Mouse (Mus musculus): ENCODE measurements at regions not wholly inside any gene's neighbourhood (a gene's known extent, or its start where the extent isn't known, plus 50 kb on each side); places are given as distances from the start of the nearest gene placed in this dataset.
A peak's percentile ranks its signal among the peaks of the same experiment; 100 is the strongest.
"Not testable (repeated sequence)": the region's sequence is repeated elsewhere in the genome, so short reads cannot be mapped to it uniquely, and the experiment has no call there.

DNA sequence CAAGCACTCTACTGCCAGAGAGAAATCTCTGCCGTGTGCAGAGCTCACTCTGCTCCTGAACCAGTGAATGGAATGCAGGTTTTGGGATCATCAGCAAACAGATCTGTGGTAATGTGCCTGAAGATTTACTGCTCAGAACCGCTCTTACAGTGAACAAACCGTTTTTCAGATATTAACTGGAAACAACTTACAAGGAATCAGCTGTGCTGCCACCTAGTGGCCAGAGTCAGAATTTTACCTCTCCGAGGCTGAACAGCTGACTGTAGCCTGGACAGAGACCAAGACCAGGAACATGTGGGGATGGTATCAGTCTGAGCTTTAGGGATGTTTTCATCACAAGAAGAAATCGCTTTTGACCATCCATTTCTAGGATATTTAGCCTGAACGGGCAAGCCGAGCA is 65.3 kb downstream of the Gm15023 start:
- not testable (repeated sequence) for H3K27ac ChIP-seq (ENCODE audit: insufficient read depth, low read length); H3K4me1 ChIP-seq (ENCODE audit: control insufficient read depth, insufficient read depth, low read length); H3K4me3 ChIP-seq (ENCODE audit: insufficient read depth, low read length)

DNA sequence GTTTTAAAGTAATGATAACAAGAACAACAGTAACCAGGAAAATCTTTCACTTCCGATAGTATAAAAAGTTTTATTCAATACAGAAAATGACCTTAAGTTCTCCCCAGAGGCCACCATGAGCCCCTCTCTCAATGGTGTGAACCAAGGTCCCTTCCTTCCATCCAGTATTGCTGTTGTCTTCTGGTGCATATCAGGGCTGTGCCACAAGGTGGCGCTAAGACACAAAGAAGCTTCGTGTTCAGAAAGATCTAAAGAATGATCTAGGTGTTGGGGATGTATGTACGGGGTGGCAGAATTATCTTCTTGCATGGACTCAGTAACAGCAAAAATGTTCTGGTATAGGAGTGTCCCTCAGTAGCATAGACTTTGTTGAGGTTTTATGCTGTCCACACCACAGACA is 66.6 kb downstream of the Gm15023 start:
- TF ChIP-seq CTCF (IDR thresholded peaks at IDR 0.05; ENCODE audit: extremely low read depth, insufficient read depth, low read length), result peak; percentile 49
- not testable (repeated sequence) for H3K27ac ChIP-seq (ENCODE audit: insufficient read depth, low read length); H3K4me1 ChIP-seq (ENCODE audit: control insufficient read depth, insufficient read depth, low read length); H3K4me3 ChIP-seq (ENCODE audit: insufficient read depth, low read length)

DNA sequence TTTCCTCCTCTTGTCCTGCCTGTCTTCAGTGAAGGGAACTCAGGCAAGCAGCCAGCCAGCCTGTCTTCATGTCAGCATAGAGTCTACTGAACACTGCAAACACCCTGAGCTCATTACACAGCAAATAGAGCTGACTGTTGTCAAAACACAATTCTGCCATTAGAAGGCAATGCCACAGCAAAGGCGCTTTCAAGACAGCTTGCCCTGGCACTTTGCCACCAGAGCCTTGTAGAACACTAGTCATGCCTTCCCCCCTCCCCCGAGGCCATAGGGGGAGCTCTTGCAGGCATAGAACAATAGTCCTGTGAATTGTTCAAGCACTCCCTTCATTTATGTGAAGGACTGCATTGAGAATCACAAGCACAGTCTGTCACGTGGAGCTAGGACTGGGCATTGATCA is 75.8 kb downstream of the Gm15023 start:
- H3K27ac ChIP-seq (ENCODE audit: insufficient read depth, low read length), result no peak overlapping the region
- no peaks in the 10 kb centered on the region for H3K4me1 ChIP-seq (ENCODE audit: control insufficient read depth, insufficient read depth, low read length)
- no peak for TF ChIP-seq POLR2A (IDR thresholded peaks at IDR 0.05; ENCODE audit: extremely low read depth, insufficient read depth, low read length)
- TF ChIP-seq CTCF (IDR thresholded peaks at IDR 0.05; ENCODE audit: extremely low read depth, insufficient read depth, low read length), result no peak
- H3K4me3 ChIP-seq (ENCODE audit: insufficient read depth, low read length), result no peak overlapping the region

DNA sequence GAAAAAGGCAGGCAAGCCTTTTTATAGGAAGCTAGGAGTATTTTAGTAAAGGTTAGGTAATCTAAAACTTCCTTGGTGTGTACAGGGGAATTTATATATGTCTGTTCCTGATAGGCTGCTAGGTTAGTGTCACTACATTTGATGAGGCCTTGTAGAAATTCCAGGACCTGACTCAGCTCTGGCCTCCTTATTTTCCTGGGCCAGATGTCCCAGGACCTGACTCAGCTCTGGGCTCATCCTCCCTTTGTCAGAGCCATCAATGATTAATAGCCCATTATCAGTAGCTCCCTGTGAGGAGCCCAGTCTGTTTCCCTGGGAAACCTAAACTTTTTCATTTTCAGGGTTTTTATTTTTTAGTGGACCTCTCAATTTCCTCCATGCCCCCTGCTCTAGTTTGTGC is 79.3 kb downstream of the Gm15023 start:
- H3K4me1 ChIP-seq (ENCODE audit: control insufficient read depth, insufficient read depth, low read length), result no peaks in the 10 kb centered on the region
- no peak overlapping the region for H3K4me3 ChIP-seq (ENCODE audit: insufficient read depth, low read length)
- TF ChIP-seq POLR2A (IDR thresholded peaks at IDR 0.05; ENCODE audit: extremely low read depth, insufficient read depth, low read length), result no peak
- no peak for TF ChIP-seq CTCF (IDR thresholded peaks at IDR 0.05; ENCODE audit: extremely low read depth, insufficient read depth, low read length)
- H3K27ac ChIP-seq (ENCODE audit: insufficient read depth, low read length), result no peak overlapping the region

DNA sequence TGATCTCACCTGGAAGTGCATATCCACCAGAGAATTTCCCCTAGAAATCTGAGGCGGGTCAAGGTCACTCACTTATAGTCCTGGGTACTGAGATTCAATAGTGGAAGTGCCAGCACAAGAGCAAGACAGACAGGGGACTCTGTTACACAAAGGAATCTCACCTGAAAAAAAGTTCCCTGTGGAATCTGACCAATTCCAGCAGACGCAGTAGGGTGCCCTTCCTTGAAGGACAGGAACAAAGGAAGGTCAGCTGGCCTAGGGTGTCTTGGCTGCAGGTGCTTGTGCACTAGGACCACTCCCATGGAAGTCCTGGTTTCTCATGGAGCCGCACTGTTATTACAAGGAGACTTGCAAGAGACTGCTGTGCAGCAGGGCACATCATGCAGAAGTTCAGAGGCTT is 81.2 kb downstream of the Gm15023 start:
- Histone ChIP-seq H3K27ac (ENCODE audit: insufficient read depth, low read length) (no peak overlapping the region), H3K4me1 (ENCODE audit: control insufficient read depth, insufficient read depth, low read length) (no peaks in the 10 kb centered on the region), H3K4me3 (ENCODE audit: insufficient read depth, low read length) (no peak overlapping the region)
- TF ChIP-seq CTCF (IDR thresholded peaks at IDR 0.05; ENCODE audit: extremely low read depth, insufficient read depth, low read length) (no peak), POLR2A (IDR thresholded peaks at IDR 0.05; ENCODE audit: extremely low read depth, insufficient read depth, low read length) (no peak)

DNA sequence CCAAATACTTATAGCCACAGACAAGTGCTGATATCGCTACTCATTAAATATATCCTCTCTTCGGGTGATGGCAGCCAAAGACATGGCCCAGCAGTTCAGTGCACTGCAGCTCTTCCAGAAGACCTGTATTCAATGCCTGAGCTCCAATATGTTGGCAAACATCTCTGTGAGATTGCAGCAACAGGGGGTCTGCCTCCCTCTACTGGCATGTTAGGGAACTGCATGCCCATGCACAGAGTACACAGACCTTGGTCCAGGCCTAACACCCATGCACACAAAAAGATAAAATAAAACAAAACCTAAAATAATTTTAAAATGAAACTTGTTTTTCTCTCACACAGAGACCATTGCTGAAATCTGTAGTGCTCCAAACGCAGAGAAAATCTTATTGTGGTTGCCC is 82.1 kb upstream of the Zmat1 start:
- peak; percentile 67 for TF ChIP-seq CTCF (IDR thresholded peaks at IDR 0.05; ENCODE audit: extremely low read depth, insufficient read depth, low read length)
- H3K4me3 ChIP-seq (ENCODE audit: insufficient read depth, low read length); H3K27ac ChIP-seq (ENCODE audit: insufficient read depth, low read length); H3K4me1 ChIP-seq (ENCODE audit: control insufficient read depth, insufficient read depth, low read length): not testable (repeated sequence)

DNA sequence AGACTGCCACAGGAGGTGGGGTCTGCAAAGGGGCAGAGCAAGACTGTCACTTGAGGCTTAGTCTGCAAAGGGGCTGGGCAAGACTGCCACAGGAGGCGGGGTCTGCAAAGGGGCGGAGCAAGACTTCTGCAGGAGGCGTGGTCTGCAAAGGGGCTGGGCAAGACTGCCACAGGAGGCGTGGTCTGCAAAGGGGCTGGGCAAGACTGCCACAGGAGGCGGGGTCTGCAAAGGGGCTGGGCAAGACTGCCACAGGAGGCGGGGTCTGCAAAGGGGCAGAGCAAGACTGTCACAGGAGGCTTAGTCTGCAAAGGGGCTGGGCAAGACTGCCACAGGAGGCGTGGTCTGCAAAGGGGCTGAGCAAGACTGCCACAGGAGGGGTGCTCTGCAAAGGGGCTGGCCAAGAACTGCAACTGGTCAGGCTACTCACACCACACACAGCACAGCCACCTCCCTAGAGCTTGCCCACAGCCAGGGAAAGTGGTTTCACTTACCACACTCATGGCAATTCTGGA is 78.1 kb upstream of the Zmat1 start:
- H3K27ac ChIP-seq (ENCODE audit: insufficient read depth, low read length); H3K4me1 ChIP-seq (ENCODE audit: control insufficient read depth, insufficient read depth, low read length); H3K4me3 ChIP-seq (ENCODE audit: insufficient read depth, low read length): not testable (repeated sequence)

DNA sequence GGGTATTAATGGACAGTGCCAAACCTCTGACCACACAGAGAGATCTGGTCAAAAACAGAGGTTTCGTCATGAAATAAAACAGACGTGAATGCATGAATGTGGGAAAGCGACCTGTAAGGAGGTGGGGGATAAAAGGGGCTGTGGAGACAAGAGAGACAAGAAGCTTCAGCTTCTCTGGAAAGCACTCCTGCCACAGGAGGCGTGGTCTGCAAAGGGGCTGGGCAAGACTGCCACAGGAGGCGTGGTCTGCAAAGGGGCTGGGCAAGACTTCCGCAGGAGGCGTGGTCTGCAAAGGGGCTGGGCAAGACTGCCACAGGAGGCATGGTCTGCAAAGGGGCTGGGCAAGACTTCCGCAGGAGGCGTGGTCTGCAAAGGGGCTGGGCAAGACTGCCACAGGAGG is 77.6 kb upstream of the Zmat1 start:
- not testable (repeated sequence) for H3K4me1 ChIP-seq (ENCODE audit: control insufficient read depth, insufficient read depth, low read length); H3K4me3 ChIP-seq (ENCODE audit: insufficient read depth, low read length); H3K27ac ChIP-seq (ENCODE audit: insufficient read depth, low read length)

DNA sequence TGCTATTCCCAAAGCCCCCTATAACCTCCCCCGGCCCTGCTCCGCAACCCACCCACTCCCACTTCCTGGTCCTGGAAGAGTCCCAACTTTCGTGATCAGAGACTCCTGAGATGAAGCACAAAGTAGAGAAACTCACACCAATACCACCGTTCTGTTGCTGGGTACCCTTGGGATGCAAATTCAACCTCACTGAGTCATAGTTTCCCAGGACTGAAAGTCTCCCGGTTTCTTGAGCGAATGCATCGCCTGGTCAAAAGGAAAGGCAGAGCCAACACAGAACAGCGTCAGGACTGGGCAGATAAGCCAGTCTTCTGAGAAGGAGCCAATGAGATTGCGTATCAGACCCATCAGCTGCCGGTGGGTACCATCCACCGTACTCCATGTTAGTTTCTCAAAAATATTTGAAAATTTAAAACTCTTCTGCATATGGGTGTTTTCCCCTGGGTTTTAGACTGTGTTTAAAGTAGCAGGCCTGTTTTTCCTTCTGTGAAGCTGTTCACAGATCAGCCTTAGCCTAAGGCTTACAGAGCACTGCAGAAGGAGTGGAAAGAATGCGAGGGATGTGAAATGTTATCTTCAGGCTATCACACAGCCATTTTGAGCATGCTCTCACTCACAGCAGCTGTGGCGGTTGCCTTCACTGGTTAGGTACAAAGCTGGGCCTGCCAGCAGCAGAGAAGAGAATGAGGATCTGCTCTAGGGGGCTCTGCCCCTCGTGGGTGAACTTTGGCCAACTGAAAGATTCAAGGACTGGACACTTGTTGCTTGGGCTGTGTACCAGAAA is 77.0 kb upstream of the Zmat1 start:
- H3K4me1 ChIP-seq (ENCODE audit: control insufficient read depth, insufficient read depth, low read length); H3K27ac ChIP-seq (ENCODE audit: insufficient read depth, low read length): not testable (repeated sequence)

DNA sequence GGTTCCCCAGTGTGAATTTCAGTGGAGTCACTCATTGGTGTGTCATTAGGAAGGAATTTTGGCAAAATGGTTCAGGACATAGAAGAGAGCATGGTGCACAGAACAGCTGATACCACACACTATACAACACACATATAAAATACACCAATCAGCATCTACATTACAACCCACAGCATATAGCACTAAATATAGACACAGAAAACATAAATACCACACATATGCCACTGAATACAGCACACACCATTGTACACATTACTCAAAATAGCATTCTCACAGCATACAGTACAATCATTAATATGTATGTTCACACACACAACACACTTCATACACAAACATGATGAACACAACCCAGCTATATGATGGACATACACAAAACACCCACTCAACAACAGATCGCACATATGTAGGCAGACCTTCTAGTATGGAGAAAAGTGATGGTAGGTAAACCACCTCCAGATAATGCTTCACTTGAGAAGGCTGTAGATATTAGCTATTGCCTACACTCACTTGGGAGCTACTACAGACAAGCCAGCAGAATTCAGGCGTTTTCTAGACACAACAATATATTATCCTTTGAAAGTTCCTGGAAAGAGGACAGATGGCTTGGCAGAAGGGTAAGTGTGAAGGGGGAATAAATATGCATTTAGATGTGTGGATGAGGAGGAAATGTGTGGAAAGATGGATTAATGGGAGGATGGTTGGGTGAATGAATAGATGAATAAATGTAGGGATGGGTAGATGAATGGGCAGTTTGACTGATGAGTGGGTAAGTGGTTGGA is 71.6 kb upstream of the Zmat1 start:
- no peak overlapping the region for H3K27ac ChIP-seq (ENCODE audit: insufficient read depth, low read length)
- H3K4me1 ChIP-seq (ENCODE audit: control insufficient read depth, insufficient read depth, low read length), result no peaks in the 10 kb centered on the region
- TF ChIP-seq CTCF (IDR thresholded peaks at IDR 0.05; ENCODE audit: extremely low read depth, insufficient read depth, low read length) (no peak), POLR2A (IDR thresholded peaks at IDR 0.05; ENCODE audit: extremely low read depth, insufficient read depth, low read length) (no peak)
- H3K4me3 ChIP-seq (ENCODE audit: insufficient read depth, low read length), result no peak overlapping the region

More for the DNA sequence above, 77.0 kb upstream of the Zmat1 start:
- not testable (repeated sequence) for H3K4me3 ChIP-seq (ENCODE audit: insufficient read depth, low read length)

DNA sequence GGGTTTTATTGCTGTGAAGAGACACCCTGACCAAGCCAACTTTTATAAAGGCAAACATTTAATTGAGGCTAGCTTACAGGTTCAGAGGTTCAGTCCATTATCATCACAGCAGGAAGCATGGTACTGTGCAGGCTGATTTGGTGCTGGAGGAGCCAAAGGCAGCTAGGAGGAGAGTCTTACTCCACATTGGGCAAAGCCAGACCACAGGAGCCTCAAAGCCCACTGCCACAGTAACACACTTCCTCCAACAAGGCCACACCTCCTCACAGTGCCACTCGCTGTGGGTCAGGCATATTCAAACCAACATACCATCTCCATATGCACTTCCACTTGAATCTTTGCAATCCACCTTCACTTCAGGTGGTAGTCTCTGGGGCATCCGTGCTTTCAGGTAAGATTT is 70.4 kb upstream of the Zmat1 start:
- H3K27ac ChIP-seq (ENCODE audit: insufficient read depth, low read length), result no peak overlapping the region
- no peak for TF ChIP-seq CTCF (IDR thresholded peaks at IDR 0.05; ENCODE audit: extremely low read depth, insufficient read depth, low read length)
- no peak for TF ChIP-seq POLR2A (IDR thresholded peaks at IDR 0.05; ENCODE audit: extremely low read depth, insufficient read depth, low read length)
- no peaks in the 10 kb centered on the region for H3K4me1 ChIP-seq (ENCODE audit: control insufficient read depth, insufficient read depth, low read length)
- no peak overlapping the region for H3K4me3 ChIP-seq (ENCODE audit: insufficient read depth, low read length)
